ENCODE assay signal across 27 mouse cellular contexts in genomic region chr9:99137301-99137700, GRCm38 (mm10). TPM values are rescaled to one million over a fixed set of nuclear protein-coding genes. Genes with fewer than 3 reads are reported as not detected.
DNase-seq lines count a peak whose midpoint lies in the region; ATAC-seq and TF ChIP-seq lines count a peak whose summit lies in the region.
"Had no signal": no experiment of that assay in that cellular context is flagged by ENCODE, and none has a peak within 500 bp of the region (broad histone marks: within the 10 kb centered on the region; RNA-seq: fewer than 3 reads in every experiment).

No protein-coding gene starts in this region.

- H3K4me1 ChIP-seq in kidney, adult 2 months (ENCODE audit: control insufficient read depth, insufficient read depth, low read length), result peaks cover 7% of the 10 kb centered on the region
- peaks cover 3% of the 10 kb centered on the region; the same call in 1 of the 2 replicates for H3K4me1 ChIP-seq in kidney, embryonic 16.5 days (ENCODE audit: insufficient read depth, low read length)
- H3K4me1 ChIP-seq in brown adipose tissue, adult 24 weeks (ENCODE audit: control insufficient read depth, insufficient read depth, insufficient read length, low read length), result peaks cover 3% of the 10 kb centered on the region; the same call in 1 of the 2 replicates
- peaks cover 27% of the 10 kb centered on the region for H3K4me1 ChIP-seq in liver, postnatal 0 days (ENCODE audit: insufficient read depth)
- H3K4me1 ChIP-seq in midbrain, embryonic 14.5 days (ENCODE audit: control insufficient read depth, insufficient read depth, low read length), result peaks cover 17% of the 10 kb centered on the region

- no peaks in the 10 kb centered on the region for H3K9me3 ChIP-seq in kidney, embryonic 16.5 days (ENCODE audit: low read length)
- no peaks in the 10 kb centered on the region for H3K9me3 ChIP-seq in liver, postnatal 0 days (ENCODE audit: low read length)
- H3K9me3 ChIP-seq in midbrain, embryonic 14.5 days (ENCODE audit: control insufficient read depth, low read length), result no peaks in the 10 kb centered on the region
- H3K9me3 ChIP-seq: embryonic facial prominence, embryonic 15.5 days; forebrain, embryonic 15.5 days; G1E; heart, embryonic 12.5 days; hindbrain, embryonic 10.5 days; intestine, embryonic 15.5 days; limb, embryonic 10.5 days; stomach, embryonic 15.5 days had no signal

- 66% methylated on average over 5 of the region's 5 CpGs for WGBS in kidney, adult 2 months
- WGBS in kidney, embryonic 16.5 days, result 85% methylated on average over 5 of the region's 5 CpGs
- 58% methylated on average over 5 of the region's 5 CpGs for WGBS in liver, postnatal 0 days (ENCODE audit: insufficient replicate concordance)
- 87% methylated on average over 5 of the region's 5 CpGs for WGBS in midbrain, embryonic 14.5 days

- peak; percentile 83 for DNase-seq in kidney, adult 2 months
- peak; percentile 64 to 66 for DNase-seq in kidney, postnatal 36 days
- DNase-seq in liver, postnatal 0 days, result no peak
- no peak for DNase-seq in spleen, postnatal 4 days (ENCODE audit: low spot score in 2 of 2)
- no peak for DNase-seq in midbrain, embryonic 14.5 days
- DNase-seq: adrenal gland, postnatal 36 days; cerebellum, adult 11 months; cerebellum, adult 9-11 months; gastrocnemius, postnatal 14 days; heart, adult 18-20 months; heart, postnatal 10 days; thymus, postnatal 25 days had no signal

- TF ChIP-seq EP300 in liver, postnatal 0 days (IDR thresholded peaks at IDR 0.05; ENCODE audit: low read depth), result no peak

- no peak overlapping the region for H3K4me2 ChIP-seq in kidney, embryonic 16.5 days (replicated peaks; ENCODE audit: low read depth, low read length)
- H3K4me2 ChIP-seq in liver, postnatal 0 days (ENCODE audit: low read depth, low read length), result peak overlapping the region; percentile 98; the same call in 1 of the 2 replicates
- no peak overlapping the region for H3K4me2 ChIP-seq in midbrain, embryonic 14.5 days (ENCODE audit: low read length)
- H3K4me2 ChIP-seq: embryonic facial prominence, embryonic 15.5 days; forebrain, embryonic 15.5 days; heart, embryonic 12.5 days; intestine, embryonic 15.5 days; midbrain, embryonic 11.5 days; stomach, embryonic 15.5 days had no signal

- H3K36me3 ChIP-seq in kidney, adult 2 months (ENCODE audit: control insufficient read depth, insufficient read depth, low read length), result no peaks in the 10 kb centered on the region
- no peaks in the 10 kb centered on the region for H3K36me3 ChIP-seq in kidney, embryonic 16.5 days (ENCODE audit: insufficient read depth, low read length)
- no peaks in the 10 kb centered on the region for H3K36me3 ChIP-seq in liver, postnatal 0 days (replicated peaks; ENCODE audit: insufficient read depth, low read length)
- no peaks in the 10 kb centered on the region for H3K36me3 ChIP-seq in midbrain, embryonic 14.5 days (ENCODE audit: control insufficient read depth, insufficient read depth, low read length)
- H3K36me3 ChIP-seq: embryonic facial prominence, embryonic 15.5 days; forebrain, embryonic 15.5 days; heart, embryonic 12.5 days; hindbrain, embryonic 10.5 days; intestine, embryonic 15.5 days; limb, embryonic 10.5 days; stomach, embryonic 15.5 days had no signal

- H3K4me3 ChIP-seq in kidney, adult 2 months (ENCODE audit: insufficient read depth, low read depth, low read length), result no peak overlapping the region
- no peak overlapping the region for H3K4me3 ChIP-seq in kidney, embryonic 16.5 days (ENCODE audit: low read length)
- H3K4me3 ChIP-seq in brown adipose tissue, adult 24 weeks (ENCODE audit: insufficient read depth, low read depth, low read length), result 0 out of 2 replicates have a peak overlapping the region, but pooled peaks have one; percentile 29
- no peak overlapping the region for H3K4me3 ChIP-seq in liver, postnatal 0 days (ENCODE audit: low read depth, low read length)
- no peak overlapping the region for H3K4me3 ChIP-seq in midbrain, embryonic 14.5 days (replicated peaks; ENCODE audit: low read depth, low read length)
- H3K4me3 ChIP-seq: embryonic facial prominence, embryonic 15.5 days; forebrain, embryonic 15.5 days; heart, embryonic 12.5 days; hindbrain, embryonic 10.5 days; intestine, embryonic 15.5 days; limb, embryonic 10.5 days; stomach, embryonic 15.5 days had no signal

- TF ChIP-seq POLR2A in kidney, adult 2 months (IDR thresholded peaks at IDR 0.05; ENCODE audit: low read depth, low read length), result no peak

- ATAC-seq in kidney, embryonic 16.5 days (ENCODE audit: low FRiP score, low TSS enrichment), result no peak
- ATAC-seq in liver, postnatal 0 days, result no peak
- ATAC-seq in midbrain, embryonic 14.5 days (ENCODE audit: low FRiP score, low TSS enrichment), result no peak
- ATAC-seq: forebrain, embryonic 15.5 days; hindbrain, embryonic 16.5 days; intestine, embryonic 15.5 days; lung, postnatal 0 days; Patski had no signal

- H3K27me3 ChIP-seq in kidney, adult 2 months (replicated peaks; ENCODE audit: control insufficient read depth, insufficient read depth, low read length), result no peaks in the 10 kb centered on the region
- H3K27me3 ChIP-seq in kidney, embryonic 16.5 days (ENCODE audit: insufficient read depth, low read length), result peaks cover 13% of the 10 kb centered on the region
- H3K27me3 ChIP-seq in liver, postnatal 0 days (ENCODE audit: insufficient read depth, low read length), result no peaks in the 10 kb centered on the region
- H3K27me3 ChIP-seq in midbrain, embryonic 14.5 days (ENCODE audit: control insufficient read depth, insufficient read depth, low read length), result peaks cover 3% of the 10 kb centered on the region; the same call in 1 of the 2 replicates
- H3K27me3 ChIP-seq: heart, embryonic 12.5 days; intestine, embryonic 15.5 days; Patski; stomach, embryonic 15.5 days had no signal

- peak overlapping the region; percentile 53; the same call in 1 of the 2 replicates for H3K27ac ChIP-seq in kidney, adult 2 months (ENCODE audit: insufficient read depth, low read depth, low read length)
- no peak overlapping the region for H3K27ac ChIP-seq in kidney, embryonic 16.5 days (ENCODE audit: low read length)
- H3K27ac ChIP-seq in brown adipose tissue, adult 24 weeks (replicated peaks; ENCODE audit: low read depth, low read length), result no peak overlapping the region
- H3K27ac ChIP-seq in liver, postnatal 0 days (ENCODE audit: low read depth), result peak overlapping the region; percentile 52
- no peak overlapping the region for H3K27ac ChIP-seq in midbrain, embryonic 14.5 days (replicated peaks; ENCODE audit: low read depth, low read length)
- H3K27ac ChIP-seq: embryonic facial prominence, embryonic 15.5 days; forebrain, embryonic 15.5 days; hindbrain, embryonic 10.5 days; intestine, embryonic 15.5 days; limb, embryonic 10.5 days; macrophage; stomach, embryonic 15.5 days had no signal

- H3K9ac ChIP-seq in kidney, embryonic 16.5 days (replicated peaks; ENCODE audit: low read length), result no peak overlapping the region
- no peak overlapping the region for H3K9ac ChIP-seq in liver, postnatal 0 days (replicated peaks)
- no peak overlapping the region for H3K9ac ChIP-seq in midbrain, embryonic 14.5 days (replicated peaks; ENCODE audit: low read length)
- H3K9ac ChIP-seq: embryonic facial prominence, embryonic 15.5 days; forebrain, embryonic 15.5 days; heart, embryonic 12.5 days; intestine, embryonic 15.5 days; stomach, embryonic 15.5 days had no signal

- no peak for TF ChIP-seq CTCF in kidney, adult 2 months (conservative IDR thresholded peaks at IDR 0.05; ENCODE audit: insufficient read depth, insufficient read length, low read depth, low read length)
- no peak for TF ChIP-seq CTCF in liver, postnatal 0 days (IDR thresholded peaks at IDR 0.05; ENCODE audit: low read depth)

RNA-seq across cellular contexts. Expression of gene Pik3cb, which starts 3.1 kb away (rescaled TPM):
- polyA plus RNA-seq in kidney, adult 2 months (2012; rRNA removed), result 7.3 and 7.4 TPM in 2 replicates
- polyA plus RNA-seq in kidney, embryonic 16.5 days (2015; fragmentation: Nextera tagmentation; extraction: Ambion mirVana), result 0.81 and 0.90 TPM in 2 replicates
- polyA plus RNA-seq in brown adipose tissue, adult 24 weeks (2012; ENCODE audit: insufficient read depth, insufficient read length, missing spikeins), result 9.9 and 11.0 TPM in 2 replicates
- polyA plus RNA-seq in liver, postnatal 0 days (2015; fragmentation: Nextera tagmentation; extraction: Ambion mirVana), result 2.0 and 2.3 TPM in 2 replicates
- 4.7 and 5.9 TPM in 2 replicates for polyA plus RNA-seq in midbrain, embryonic 14.5 days (2014; fragmentation: Nextera tagmentation; extraction: Ambion mirVana)

Comparison
In these comparisons a context has a peak if more than half of its experiments do, and no peak if none do; other contexts are left out.
1. H3K27ac ChIP-seq: peak in kidney, adult 2 months (single experiment) and liver, postnatal 0 days (single experiment); none in kidney, embryonic 16.5 days (single experiment), brown adipose tissue, adult 24 weeks (single experiment) and midbrain, embryonic 14.5 days (single experiment).
2. DNase-seq: peak in kidney, adult 2 months (single experiment) and kidney, postnatal 36 days (2 of 2); none in liver, postnatal 0 days (single experiment), spleen, postnatal 4 days (0 of 2) and midbrain, embryonic 14.5 days (single experiment).